Mouse (Mus musculus) kidney, adult 2 months (tissue): ENCODE data around the gene Pds5b.

ENCODE experiments used
- CTCF ChIP-seq: fragments of 200-500 bp; conservative IDR thresholded peaks from 2 replicates; pipeline ENCODE4 v1.5.1; 2011; ENCODE audit warnings: low read depth, mild to moderate bottlenecking, control low read depth, low read length, moderate library complexity, mixed read lengths; ENCODE audit not compliant: insufficient read depth, insufficient read length
- POLR2A ChIP-seq: fragments of 200-500 bp; IDR thresholded peaks from one replicate; pipeline ENCODE4 v1.6.1; 2011; ENCODE audit warnings: low read depth, low read length, control low read depth

GRCm38 (mm10) chr5:150819520-150819919 is 146.0 kb downstream of the Pds5b start:
- TF ChIP-seq POLR2A (no peak), CTCF (no peak)
